Mouse (Mus musculus): ENCODE measurements around the gene Dab1. TPM values are rescaled to one million over a fixed set of nuclear protein-coding genes. Genes with fewer than 3 reads are reported as not detected.

Dab1 gene
- total and polyA plus RNA-seq, 3 experiments: not detected

GRCm38 (mm10) chr4:104113209-104114005 lies 494.2 kb downstream of the Dab1 start:
- Histone ChIP-seq H3K27ac (ENCODE audit: control insufficient read depth, low read depth, low read length) (no peak overlapping the region), H3K9me3 (replicated peaks; ENCODE audit: insufficient read depth, low read length) (no peaks in the 10 kb centered on the region), H3K36me3 (ENCODE audit: control insufficient read depth in 1 of 2, insufficient read depth in 2 of 2, low read length in 2 of 2) (no peaks in the 10 kb centered on the region), H3K27me3 (ENCODE audit: control insufficient read depth in 1 of 2, insufficient read depth in 2 of 2, low read length in 2 of 2) (no peaks in the 10 kb centered on the region), H3K4me3 (ENCODE audit: control insufficient read depth in 1 of 2, insufficient read depth in 1 of 2, low read depth in 2 of 2, low read length in 2 of 2) (no peak overlapping the region), H3K79me2 (ENCODE audit: control insufficient read depth, insufficient read depth, low read length, poor library complexity) (no peaks in the 10 kb centered on the region), H3K9ac (ENCODE audit: control insufficient read depth, low read depth, low read length, poor library complexity, severe bottlenecking) (no peak overlapping the region), H3K4me1 (ENCODE audit: control insufficient read depth in 1 of 2, insufficient read depth in 2 of 2, low read length in 2 of 2) (no peaks in the 10 kb centered on the region)
- no peak for DNase-seq (ENCODE audit: low read depth, low spot score)
- TF ChIP-seq TAL1 (IDR thresholded peaks at IDR 0.05; ENCODE audit: low read length) (no peak), ZNF384 (IDR thresholded peaks at IDR 0.05; ENCODE audit: low read depth, low read length) (no peak), ZMIZ1 (IDR thresholded peaks at IDR 0.05; ENCODE audit: low read depth, low read length) (no peak), MYC (IDR thresholded peaks at IDR 0.05; ENCODE audit: low read depth, low read length) (no peak), UBTF (IDR thresholded peaks at IDR 0.05; ENCODE audit: borderline replicate concordance, insufficient read depth, low read depth, low read length) (no peak), MAZ (IDR thresholded peaks at IDR 0.05; ENCODE audit: low read depth, low read length) (no peak), GATA1 (IDR thresholded peaks at IDR 0.05; ENCODE audit: low read depth, low read length) (no peak), SMC3 (IDR thresholded peaks at IDR 0.05; ENCODE audit: low read depth, low read length) (no peak), JUND (IDR thresholded peaks at IDR 0.05; ENCODE audit: low read depth, low read length) (no peak)

DNA sequence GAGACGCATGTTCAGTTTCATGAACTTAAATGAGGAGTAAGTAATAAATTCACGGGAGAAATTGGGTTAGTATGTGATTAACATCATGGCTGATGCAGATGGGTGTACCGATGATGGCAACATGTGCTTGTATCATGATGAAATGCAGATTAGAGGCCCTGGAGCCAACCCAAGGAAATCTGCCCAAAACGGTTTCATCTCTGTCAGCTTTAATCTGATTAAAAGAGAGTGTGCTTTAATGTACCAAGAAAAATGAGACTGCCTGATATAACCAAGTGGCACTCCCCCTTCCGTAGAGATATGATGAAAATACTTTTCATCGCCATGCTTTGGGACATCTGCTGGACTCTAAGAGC lies 494.8 kb downstream of the Dab1 start:
- Histone ChIP-seq H3K27ac (ENCODE audit: control insufficient read depth, low read depth, low read length) (no peak overlapping the region), H3K79me2 (ENCODE audit: control insufficient read depth, insufficient read depth, low read length, poor library complexity) (no peaks in the 10 kb centered on the region), H3K9me3 (replicated peaks; ENCODE audit: insufficient read depth, low read length) (no peaks in the 10 kb centered on the region), H3K27me3 (ENCODE audit: control insufficient read depth in 1 of 2, insufficient read depth in 2 of 2, low read length in 2 of 2) (no peaks in the 10 kb centered on the region), H3K9ac (ENCODE audit: control insufficient read depth, low read depth, low read length, poor library complexity, severe bottlenecking) (no peak overlapping the region), H3K4me1 (ENCODE audit: control insufficient read depth in 1 of 2, insufficient read depth in 2 of 2, low read length in 2 of 2) (no peaks in the 10 kb centered on the region), H3K36me3 (ENCODE audit: control insufficient read depth in 1 of 2, insufficient read depth in 2 of 2, low read length in 2 of 2) (no peaks in the 10 kb centered on the region), H3K4me3 (ENCODE audit: control insufficient read depth in 1 of 2, insufficient read depth in 1 of 2, low read depth in 2 of 2, low read length in 2 of 2) (no peak overlapping the region)
- no peak for TF ChIP-seq POLR2AphosphoS5 (IDR thresholded peaks at IDR 0.05; ENCODE audit: borderline replicate concordance, low read depth, low read length)
- no peak for TF ChIP-seq E2F4 (IDR thresholded peaks at IDR 0.05; ENCODE audit: borderline replicate concordance, low read depth, low read length)
- no peak for DNase-seq (ENCODE audit: low read depth, low spot score)

DNA sequence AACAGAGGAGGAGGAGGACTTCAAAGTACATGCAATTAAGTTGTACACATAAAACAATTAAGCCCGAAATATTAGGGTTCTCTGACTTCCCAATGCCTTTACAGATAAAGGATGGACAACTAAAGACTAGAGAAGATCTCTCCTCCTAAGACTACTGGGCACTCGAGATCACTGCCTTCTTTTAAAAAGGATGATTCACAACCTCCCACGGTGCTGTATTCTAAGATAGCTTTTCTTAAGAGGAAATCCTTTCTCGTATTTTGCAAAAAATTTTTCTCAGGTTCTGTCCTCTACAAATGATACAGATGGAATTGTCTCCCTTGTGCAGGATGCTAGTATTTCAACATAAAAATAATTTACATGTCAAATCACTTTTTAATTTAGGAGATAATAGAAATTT lies 500.9 kb downstream of the Dab1 start:
- DNase-seq (ENCODE audit: low read depth, low spot score): no peak
- H3K27ac ChIP-seq (ENCODE audit: control insufficient read depth, low read depth, low read length): no peak overlapping the region
- H3K4me1 ChIP-seq (ENCODE audit: control insufficient read depth in 1 of 2, insufficient read depth in 2 of 2, low read length in 2 of 2): no peaks in the 10 kb centered on the region
- no peaks in the 10 kb centered on the region for H3K79me2 ChIP-seq (ENCODE audit: control insufficient read depth, insufficient read depth, low read length, poor library complexity)
- H3K27me3 ChIP-seq (ENCODE audit: control insufficient read depth in 1 of 2, insufficient read depth in 2 of 2, low read length in 2 of 2): no peaks in the 10 kb centered on the region
- H3K4me3 ChIP-seq (ENCODE audit: control insufficient read depth in 1 of 2, insufficient read depth in 1 of 2, low read depth in 2 of 2, low read length in 2 of 2): no peak overlapping the region
- TF ChIP-seq NRF1 (IDR thresholded peaks at IDR 0.05; ENCODE audit: insufficient read depth, low read depth, low read length, poor library complexity, severe bottlenecking): no peak
- no peak for TF ChIP-seq MAX (IDR thresholded peaks at IDR 0.05; ENCODE audit: low read length)
- no peak for TF ChIP-seq ETS1 (IDR thresholded peaks at IDR 0.05; ENCODE audit: low read depth, low read length)
- H3K36me3 ChIP-seq (ENCODE audit: control insufficient read depth in 1 of 2, insufficient read depth in 2 of 2, low read length in 2 of 2): no peaks in the 10 kb centered on the region
- H3K9me3 ChIP-seq (replicated peaks; ENCODE audit: insufficient read depth, low read length): no peaks in the 10 kb centered on the region
- H3K9ac ChIP-seq (ENCODE audit: control insufficient read depth, low read depth, low read length, poor library complexity, severe bottlenecking): no peak overlapping the region

All from MEL (cell line).